Mouse (Mus musculus) ES-E14 (cell line): ENCODE measurements around the gene Asic1. TPM values are rescaled to one million over a fixed set of nuclear protein-coding genes. Genes with fewer than 3 reads are reported as not detected.

Experiments used
- DNase-seq: peaks from one replicate; pipeline ENCODE4 v3.0.0-alpha.2; 2013; ENCODE audit warnings: low read depth, low spot score
- H3K27ac ChIP-seq: 2 replicates; pipeline ENCODE4 v1.5.1; 2012; ENCODE audit warnings: low read depth, mild to moderate bottlenecking, low read length, moderate library complexity, mixed read lengths; ENCODE audit not compliant: poor library complexity, insufficient read depth, severe bottlenecking
- H3K36me3 ChIP-seq: 2 replicates; pipeline ENCODE4 v1.6.1; 2012; ENCODE audit warnings: mild to moderate bottlenecking, low read length, moderate library complexity, mixed read lengths; ENCODE audit not compliant: control insufficient read depth, poor library complexity, insufficient read depth, severe bottlenecking
- H3K4me1 ChIP-seq, 2 experiments: fragments of 150-350 bp in 1 of 2; sonication (generic) in 1 of 2; 2 replicates each; pipeline ENCODE4 v1.6.1; 2012; ENCODE audit warnings: low read length in 2 of 2, mild to moderate bottlenecking in 1 of 2, mixed read lengths in 1 of 2; ENCODE audit not compliant: control insufficient read depth in 2 of 2, insufficient read depth in 2 of 2, poor library complexity in 1 of 2
- H3K4me3 ChIP-seq, 2 experiments: fragments of 150-350 bp in 1 of 2; sonication (generic) in 1 of 2; 2 replicates each; pipeline ENCODE4 v1.5.1; 2012; ENCODE audit warnings: low read length in 2 of 2, low read depth in 1 of 2, mild to moderate bottlenecking in 1 of 2, mixed read lengths in 1 of 2; ENCODE audit not compliant: insufficient read depth in 1 of 2, poor library complexity in 1 of 2, severe bottlenecking in 1 of 2
- H3K9ac ChIP-seq: 2 replicates; pipeline ENCODE4 v1.6.1; 2012; ENCODE audit warnings: low read depth, mild to moderate bottlenecking, low read length, mixed read lengths; ENCODE audit not compliant: poor library complexity, insufficient read depth, severe bottlenecking
- H3K9me3 ChIP-seq: fragments of 150-350 bp; sonication (generic); 2 replicates; pipeline ENCODE4 v1.6.1; 2012; ENCODE audit warnings: low read depth, mild to moderate bottlenecking, low read length; ENCODE audit not compliant: control insufficient read depth, insufficient read depth
- CHD2 ChIP-seq: IDR thresholded peaks from 2 replicates; pipeline ENCODE4 v1.6.1; 2014; ENCODE audit warnings: mild to moderate bottlenecking, low read depth, low read length, inconsistent platforms
- HCFC1 ChIP-seq: IDR thresholded peaks from 2 replicates; pipeline ENCODE4 v1.6.1; 2012; ENCODE audit warnings: low read length, inconsistent platforms, borderline replicate concordance; ENCODE audit not compliant: insufficient read depth
- MAFK ChIP-seq: IDR thresholded peaks from 2 replicates; pipeline ENCODE4 v1.6.1; 2014; ENCODE audit warnings: mild to moderate bottlenecking, low read depth, low read length, inconsistent platforms; ENCODE audit not compliant: insufficient read depth
- ZC3H11A ChIP-seq: IDR thresholded peaks from 2 replicates; pipeline ENCODE4 v1.6.1; 2012; ENCODE audit warnings: low read depth, mild to moderate bottlenecking, inconsistent platforms, low read length, borderline replicate concordance
- ZNF384 ChIP-seq: IDR thresholded peaks from 2 replicates; pipeline ENCODE4 v1.6.1; 2012; ENCODE audit warnings: low read depth, low read length, inconsistent platforms
- in situ Hi-C, 2 experiments: fragments of 600-800 bp; cut with MboI; formaldehyde crosslinking; loops; one replicate each; pipeline ENCODE4 v1.15.1; 2025; ENCODE audit warnings: low sequenced_read_pairs in 2 of 2, inconsistent platforms in 1 of 2; ENCODE audit not compliant: unreplicated experiment in 2 of 2
- total RNA-seq: library from RNA; depleted of rRNA; stranded (reverse); fragments of 300-350 nt; gene quantifications from 2 replicates; pipeline ENCODE4 v1.2.3, GENCODE M21; 2012

Gene Asic1
- total RNA-seq, 1 experiment, result 6.6 TPM

DNA sequence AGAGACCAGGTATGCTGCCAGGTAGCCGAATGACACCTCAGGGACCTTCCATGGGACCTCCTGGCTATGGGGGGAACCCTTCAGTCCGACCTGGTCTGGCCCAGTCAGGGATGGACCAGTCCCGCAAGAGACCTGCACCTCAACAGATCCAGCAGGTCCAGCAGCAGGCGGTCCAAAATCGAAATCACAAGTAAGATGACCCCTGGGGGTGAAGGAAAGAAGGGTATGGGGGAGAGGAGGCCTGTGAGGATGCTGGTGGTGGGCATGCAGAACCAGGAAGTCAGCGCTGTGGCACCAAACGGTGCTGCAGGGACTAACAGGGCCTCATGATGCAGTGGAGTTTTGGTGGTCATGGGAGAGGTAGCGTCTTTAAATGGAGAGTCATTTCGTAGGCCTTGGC, 32.9 kb downstream of the Asic1 start:
- peaks cover 10 to 22% of the 10 kb centered on the region in 2 experiments; a peak in 3 of 4 replicates for H3K4me1 ChIP-seq
- peak overlapping the region; percentile 89 to 90 for H3K4me3 ChIP-seq
- H3K9ac ChIP-seq, result peak overlapping the region; percentile 76
- TF ChIP-seq ZC3H11A, result no peak
- TF ChIP-seq ZNF384, result no peak
- TF ChIP-seq HCFC1, result no peak
- no peak for TF ChIP-seq MAFK
- peak overlapping the region; percentile 89 for H3K27ac ChIP-seq
- in situ Hi-C loops, result no loop called here
- DNase-seq, result no peak
- H3K36me3 ChIP-seq, result peaks cover 16% of the 10 kb centered on the region
- H3K9me3 ChIP-seq, result no peaks in the 10 kb centered on the region

DNA sequence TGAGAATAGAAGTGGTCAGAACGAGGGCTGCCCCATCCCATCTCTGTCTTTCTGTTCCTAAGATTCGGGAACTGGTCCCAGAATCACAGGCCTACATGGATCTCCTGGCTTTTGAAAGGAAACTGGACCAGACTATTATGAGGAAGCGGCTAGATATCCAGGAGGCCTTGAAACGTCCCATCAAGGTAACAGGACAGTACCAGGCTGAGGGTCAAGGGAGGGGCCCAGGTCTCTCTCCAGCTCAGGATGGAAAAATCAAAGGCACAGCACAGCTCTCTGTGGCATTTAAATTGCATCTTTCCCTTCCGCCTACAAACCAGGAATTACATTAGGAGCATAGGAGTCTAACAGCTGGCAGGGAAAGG, 33.5 kb downstream of the Asic1 start:
- peaks cover 16% of the 10 kb centered on the region for H3K36me3 ChIP-seq
- H3K9me3 ChIP-seq, result no peaks in the 10 kb centered on the region
- peak overlapping the region; percentile 89; the same call in 1 of the 2 replicates for H3K27ac ChIP-seq
- H3K9ac ChIP-seq, result peak overlapping the region; percentile 76; the same call in 1 of the 2 replicates
- in situ Hi-C loops, result no loop called here
- H3K4me1 ChIP-seq, result peaks cover 10 to 19% of the 10 kb centered on the region in 2 experiments; a peak in 3 of 4 replicates
- H3K4me3 ChIP-seq, result peak overlapping the region; percentile 89 to 90
- DNase-seq, result no peak
- no peak for TF ChIP-seq ZC3H11A
- TF ChIP-seq ZNF384, result no peak
- TF ChIP-seq HCFC1, result no peak
- no peak for TF ChIP-seq CHD2
- no peak for TF ChIP-seq MAFK

DNA sequence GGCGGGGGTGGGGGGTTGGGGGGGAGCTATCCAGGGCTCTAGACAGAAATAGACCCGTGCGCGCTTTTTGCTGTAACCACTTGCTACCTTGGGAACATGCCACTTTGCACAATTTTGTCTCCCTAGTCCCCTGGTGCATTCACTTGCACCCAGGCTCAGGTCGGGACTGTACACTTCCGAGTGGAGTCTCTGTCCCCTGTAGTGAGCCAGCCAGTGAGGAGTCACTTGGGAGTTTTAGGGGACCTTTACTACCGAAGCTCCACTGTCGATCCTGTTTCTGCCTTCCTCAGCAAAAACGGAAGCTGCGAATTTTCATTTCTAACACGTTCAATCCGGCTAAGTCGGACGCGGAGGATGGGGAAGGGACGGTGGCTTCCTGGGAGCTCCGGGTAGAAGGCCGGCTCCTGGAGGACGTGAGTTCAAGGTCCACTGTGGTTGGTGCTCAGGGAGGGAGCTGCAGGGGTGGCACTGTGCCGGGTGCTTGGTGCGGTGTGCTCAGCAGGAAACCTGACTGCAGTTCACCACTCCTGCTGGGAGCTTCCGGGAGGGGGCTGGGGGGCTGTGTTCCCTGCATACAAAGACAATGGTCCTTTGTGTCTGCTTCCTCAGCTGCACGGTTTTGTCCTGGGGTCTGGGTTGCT, 34.0 kb downstream of the Asic1 start:
- Histone ChIP-seq H3K9ac (peak overlapping the region; percentile 22; the same call in 1 of the 2 replicates), H3K27ac (peak overlapping the region; percentile 89), H3K4me1 (peaks cover 8 to 15% of the 10 kb centered on the region in 2 experiments; a peak in 3 of 4 replicates), H3K36me3 (peaks cover 21% of the 10 kb centered on the region), H3K9me3 (no peaks in the 10 kb centered on the region), H3K4me3 (peak overlapping the region; percentile 10 to 90)
- TF ChIP-seq MAFK (peak; percentile 62; the same call in 1 of the 2 replicates), ZNF384 (no peak), HCFC1 (no peak)
- in situ Hi-C loops, result no loop called here
- DNase-seq, result no peak

DNA sequence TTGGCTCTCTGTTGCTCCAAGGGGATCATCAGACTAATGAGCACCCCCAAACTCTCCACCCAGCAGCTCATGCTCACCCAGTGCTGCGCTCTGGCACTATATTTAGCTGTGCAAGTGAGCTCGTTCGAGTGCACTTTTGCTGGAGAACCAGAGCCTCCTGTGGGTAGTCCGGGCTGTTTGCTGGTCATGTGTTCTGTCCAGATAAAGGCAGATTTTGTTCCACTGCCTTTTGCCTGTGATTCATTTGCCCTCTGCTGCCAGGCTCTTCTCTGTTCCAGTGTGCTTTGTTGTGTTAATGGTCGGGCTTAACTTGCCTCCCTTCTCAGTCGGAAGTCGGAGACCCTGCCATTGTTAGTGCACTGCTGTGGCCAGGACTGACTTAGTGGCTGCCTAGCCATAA, 34.7 kb downstream of the Asic1 start:
- Histone ChIP-seq H3K4me1 (peaks cover 8 to 13% of the 10 kb centered on the region in 2 experiments; a peak in 3 of 4 replicates), H3K4me3 (peak overlapping the region; percentile 10 to 90; a peak in 3 of 4 replicates), H3K9me3 (no peaks in the 10 kb centered on the region), H3K9ac (peak overlapping the region; percentile 22; the same call in 1 of the 2 replicates), H3K27ac (peak overlapping the region; percentile 89), H3K36me3 (peaks cover 25% of the 10 kb centered on the region)
- no peak for TF ChIP-seq ZNF384
- TF ChIP-seq HCFC1, result no peak
- no peak for TF ChIP-seq ZC3H11A
- no peak for TF ChIP-seq CHD2
- no peak for TF ChIP-seq MAFK
- in situ Hi-C loops, result no loop called here
- DNase-seq, result no peak
